ENCODE assay signal across 7 mouse cellular contexts in genomic region chr7:45333431-45333982, GRCm38 (mm10). TPM values are rescaled to one million over a fixed set of nuclear protein-coding genes. Genes with fewer than 3 reads are reported as not detected.
DNase-seq lines count a peak whose midpoint lies in the region; ATAC-seq and TF ChIP-seq lines count a peak whose summit lies in the region.

Trpm4 (minus strand) TSS chr7:45333780.

- TF ChIP-seq POLR2A in spleen, adult 2 months (IDR thresholded peaks at IDR 0.05; ENCODE audit: low read depth, low read length): no peak

- WGBS in intestine, embryonic 16.5 days: under 1% methylated on average over 38 of the region's 38 CpGs
- WGBS in limb, embryonic 12.5 days: under 1% methylated on average over 38 of the region's 38 CpGs
- WGBS in midbrain, embryonic 13.5 days: under 1% methylated on average over 38 of the region's 38 CpGs
- under 1% methylated on average over 38 of the region's 38 CpGs for WGBS in spleen, adult 2 months

- H3K27me3 ChIP-seq in intestine, embryonic 16.5 days (replicated peaks; ENCODE audit: control insufficient read depth, insufficient read depth, low read length): no peaks in the 10 kb centered on the region
- peaks cover 18% of the 10 kb centered on the region for H3K27me3 ChIP-seq in limb, embryonic 12.5 days
- peaks cover 28% of the 10 kb centered on the region for H3K27me3 ChIP-seq in midbrain, embryonic 13.5 days
- 0 out of 2 replicates have a peak, but pooled peaks cover 2% of the 10 kb centered on the region for H3K27me3 ChIP-seq in spleen, adult 2 months (ENCODE audit: control insufficient read depth, insufficient read depth, low read length)

- peak within 1 kb of the TSS; percentile 78 for H3K9ac ChIP-seq in intestine, embryonic 16.5 days (ENCODE audit: low read depth, low read length)
- peak within 1 kb of the TSS; percentile 69 for H3K9ac ChIP-seq in limb, embryonic 12.5 days (replicated peaks)
- H3K9ac ChIP-seq in midbrain, embryonic 13.5 days (replicated peaks): peak within 1 kb of the TSS; percentile 74

- peak within 1 kb of the TSS; percentile 87 for H3K4me2 ChIP-seq in intestine, embryonic 16.5 days (ENCODE audit: low read depth, low read length)
- H3K4me2 ChIP-seq in limb, embryonic 12.5 days: peak within 1 kb of the TSS; percentile 78
- H3K4me2 ChIP-seq in midbrain, embryonic 13.5 days (replicated peaks): peak within 1 kb of the TSS; percentile 88

- no peak for TF ChIP-seq CTCF in spleen, adult 2 months (IDR thresholded peaks at IDR 0.05; ENCODE audit: extremely low read depth, insufficient read depth, insufficient read length, insufficient replicate concordance)

- peak within 1 kb of the TSS; percentile 88 for H3K27ac ChIP-seq in intestine, embryonic 16.5 days (ENCODE audit: low read length)
- H3K27ac ChIP-seq in limb, embryonic 12.5 days: peak within 1 kb of the TSS; percentile 87
- H3K27ac ChIP-seq in midbrain, embryonic 13.5 days: no peak within 1 kb of the TSS
- H3K27ac ChIP-seq in spleen, adult 2 months (ENCODE audit: insufficient read depth, low read length): peak within 1 kb of the TSS; percentile 50; the same call in 1 of the 2 replicates

- H3K4me1 ChIP-seq in intestine, embryonic 16.5 days (ENCODE audit: control insufficient read depth, insufficient read depth, low read length): peaks cover 37% of the 10 kb centered on the region
- peaks cover 39% of the 10 kb centered on the region for H3K4me1 ChIP-seq in limb, embryonic 12.5 days (replicated peaks)
- peaks cover 35% of the 10 kb centered on the region for H3K4me1 ChIP-seq in midbrain, embryonic 13.5 days (replicated peaks)
- H3K4me1 ChIP-seq in spleen, adult 2 months (ENCODE audit: control insufficient read depth, insufficient read depth, insufficient read length): peaks cover 15% of the 10 kb centered on the region; the same call in 1 of the 2 replicates

- H3K4me3 ChIP-seq in intestine, embryonic 16.5 days (ENCODE audit: low read length): peak within 1 kb of the TSS; percentile 67
- H3K4me3 ChIP-seq in limb, embryonic 12.5 days (replicated peaks): peak within 1 kb of the TSS; percentile 67
- peak within 1 kb of the TSS; percentile 56 for H3K4me3 ChIP-seq in midbrain, embryonic 13.5 days (replicated peaks)
- peak within 1 kb of the TSS; percentile 85 for H3K4me3 ChIP-seq in spleen, adult 2 months (ENCODE audit: extremely low read depth, insufficient read depth, insufficient read length)

- DNase-seq in adrenal gland, adult 8-10 months: peak; percentile 67
- peak; percentile 69 for DNase-seq in embryo, embryonic 11.5 days (ENCODE audit: low read depth, low spot score)
- DNase-seq in gonadal fat pad, adult 2 months (ENCODE audit: low read depth): no peak
- peak; percentile 47 to 82 for DNase-seq in spleen, adult 2 months (ENCODE audit: low read depth in 1 of 2, low spot score in 2 of 2)

- peak; percentile 74 for ATAC-seq in intestine, embryonic 16.5 days
- peak; percentile 60 for ATAC-seq in limb, embryonic 12.5 days (ENCODE audit: insufficient number of reproducible peaks, insufficient read depth, low FRiP score, low TSS enrichment, low read depth)
- ATAC-seq in midbrain, embryonic 13.5 days: peak; percentile 60

- H3K9me3 ChIP-seq in intestine, embryonic 16.5 days (ENCODE audit: control insufficient read depth, low read length): no peaks in the 10 kb centered on the region
- H3K9me3 ChIP-seq in limb, embryonic 12.5 days: no peaks in the 10 kb centered on the region
- no peaks in the 10 kb centered on the region for H3K9me3 ChIP-seq in midbrain, embryonic 13.5 days

- H3K36me3 ChIP-seq in intestine, embryonic 16.5 days (ENCODE audit: control insufficient read depth, insufficient read depth, low read length): no peaks in the 10 kb centered on the region
- no peaks in the 10 kb centered on the region for H3K36me3 ChIP-seq in limb, embryonic 12.5 days
- no peaks in the 10 kb centered on the region for H3K36me3 ChIP-seq in midbrain, embryonic 13.5 days
- H3K36me3 ChIP-seq in spleen, adult 2 months (ENCODE audit: control insufficient read depth, insufficient read depth, low read length): no peaks in the 10 kb centered on the region

RNA-seq across cellular contexts. Expression of gene Trpm4, which starts in this region (rescaled TPM):
- 10 to 100 TPM in 2 of 4 experiments, 1 to 10 TPM in 2; 5.8 to 19.1 (median 10.4) TPM for total RNA-seq in adrenal gland, adult 8-10 months (2022)
- 41.6 and 48.8 TPM in 2 replicates for polyA plus RNA-seq in gonadal fat pad, adult 2 months (2012; rRNA removed)
- 33.4 and 36.3 TPM in 2 replicates for polyA plus RNA-seq in intestine, embryonic 16.5 days (2015; fragmentation: Nextera tagmentation; extraction: Ambion mirVana)
- polyA plus RNA-seq in limb, embryonic 12.5 days (2016; fragmentation: Nextera tagmentation; extraction: Ambion mirVana): 14.0 and 16.1 TPM in 2 replicates
- polyA plus RNA-seq in midbrain, embryonic 13.5 days (2015; fragmentation: Nextera tagmentation; extraction: Ambion mirVana): 7.3 and 10.8 TPM in 2 replicates
- 7.9 and 10.0 TPM in 2 replicates for polyA plus RNA-seq in spleen, adult 2 months (2012; rRNA removed)
